Mouse (Mus musculus) limb, embryonic 11.5 days (tissue): ENCODE data around the gene Cacna2d1. TPM values are rescaled to one million over a fixed set of nuclear protein-coding genes. Genes with fewer than 3 reads are reported as not detected.

Source experiments
- ATAC-seq: fragments of 200-750 bp; cut with Nextera tagmentation; 2 replicates; pipeline ENCODE4 v1.8.0; 2017; ENCODE audit warnings: low read depth; ENCODE audit not compliant: insufficient number of reproducible peaks, low FRiP score, low TSS enrichment
- DNase-seq: peaks from one replicate; pipeline ENCODE4 v3.0.0-alpha.2; 2015; ENCODE audit warnings: low spot score
- H3K27ac ChIP-seq: fragments of 300-500 bp; sonication (generic); replicated peaks from 2 replicates; pipeline ENCODE4 v1.5.1; 2014; ENCODE audit warnings: low read depth, mild to moderate bottlenecking, low read length
- H3K27me3 ChIP-seq: fragments of 300-500 bp; sonication (generic); 2 replicates; pipeline ENCODE4 v1.6.1; 2014; ENCODE audit warnings: mild to moderate bottlenecking, low read length, mixed read lengths; ENCODE audit not compliant: control insufficient read depth, insufficient read depth
- H3K36me3 ChIP-seq: fragments of 300-500 bp; sonication (generic); 2 replicates; pipeline ENCODE4 v1.6.1; 2014; ENCODE audit warnings: mild to moderate bottlenecking, low read length, moderate library complexity, mixed read lengths; ENCODE audit not compliant: control insufficient read depth, insufficient read depth
- H3K4me1 ChIP-seq: fragments of 300-500 bp; sonication (generic); 2 replicates; pipeline ENCODE4 v1.6.1; 2014; ENCODE audit warnings: low read length, mixed read lengths; ENCODE audit not compliant: control insufficient read depth, insufficient read depth
- H3K4me2 ChIP-seq: fragments of 300-500 bp; sonication (generic); 2 replicates; pipeline ENCODE4 v1.6.1; 2014; ENCODE audit warnings: low read depth, mild to moderate bottlenecking, moderate library complexity; ENCODE audit not compliant: severe bottlenecking
- H3K4me3 ChIP-seq: fragments of 300-500 bp; sonication (generic); 2 replicates; pipeline ENCODE4 v1.5.1; 2014; ENCODE audit warnings: low read depth, low read length
- H3K9ac ChIP-seq: fragments of 300-500 bp; sonication (generic); 2 replicates; pipeline ENCODE4 v1.6.1; 2014; ENCODE audit warnings: mild to moderate bottlenecking, low read length
- H3K9me3 ChIP-seq: fragments of 300-500 bp; sonication (generic); 2 replicates; pipeline ENCODE4 v1.6.1; 2016; ENCODE audit warnings: low read length; ENCODE audit not compliant: control insufficient read depth
- WGBS: fragments of 180-500 bp; shearing (Covaris S2); extraction: QIAGEN DNeasy Blood & Tissue Kit; methylation state at CpG from one replicate; pipeline ENCODE4 v1.1.7; 2014; 5-methylcytosine and 5-hydroxymethylcytosine counted together
- polyA plus RNA-seq: library from polyadenylated mRNA; unstranded; fragments of >200 nt; fragmentation: Nextera tagmentation; extraction: Ambion mirVana; gene quantifications from 2 replicates; pipeline ENCODE4 v1.2.1, GENCODE M21; 2014

Gene Cacna2d1
- polyA plus RNA-seq, 1 experiment from 2014 or later: 9.5 TPM

DNA sequence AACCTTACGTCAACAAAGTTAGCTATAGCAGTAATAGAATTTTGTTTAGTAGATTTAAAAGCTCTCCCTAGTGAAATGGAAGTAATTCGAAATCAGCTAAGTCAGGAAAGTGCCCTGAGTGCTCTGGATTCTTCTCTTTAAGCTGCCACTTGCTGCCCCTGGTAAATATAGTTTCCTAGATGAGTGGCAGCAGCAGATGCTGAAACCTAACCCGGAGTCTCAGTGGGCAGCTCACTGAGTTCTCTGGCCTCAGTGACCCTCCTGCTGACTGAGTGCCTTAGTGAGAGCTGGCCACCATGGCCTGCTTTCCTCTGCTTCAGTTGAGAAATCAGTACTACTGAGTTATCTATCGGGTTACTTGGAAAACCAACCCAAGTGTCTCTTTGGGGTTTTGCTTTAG is 37.3 kb downstream of the Cacna2d1 start:
- no peaks in the 10 kb centered on the region for H3K36me3 ChIP-seq
- no peaks in the 10 kb centered on the region for H3K27me3 ChIP-seq
- H3K9ac ChIP-seq: no peak overlapping the region
- H3K4me2 ChIP-seq: no peak overlapping the region
- ATAC-seq: peak; percentile 44; the same call in 1 of the 2 replicates
- no peak overlapping the region for H3K4me3 ChIP-seq
- no peaks in the 10 kb centered on the region for H3K4me1 ChIP-seq
- H3K9me3 ChIP-seq: no peaks in the 10 kb centered on the region
- 84% methylated on average over 4 of the region's 4 CpGs for WGBS
- DNase-seq: no peak
- H3K27ac ChIP-seq: no peak overlapping the region

DNA sequence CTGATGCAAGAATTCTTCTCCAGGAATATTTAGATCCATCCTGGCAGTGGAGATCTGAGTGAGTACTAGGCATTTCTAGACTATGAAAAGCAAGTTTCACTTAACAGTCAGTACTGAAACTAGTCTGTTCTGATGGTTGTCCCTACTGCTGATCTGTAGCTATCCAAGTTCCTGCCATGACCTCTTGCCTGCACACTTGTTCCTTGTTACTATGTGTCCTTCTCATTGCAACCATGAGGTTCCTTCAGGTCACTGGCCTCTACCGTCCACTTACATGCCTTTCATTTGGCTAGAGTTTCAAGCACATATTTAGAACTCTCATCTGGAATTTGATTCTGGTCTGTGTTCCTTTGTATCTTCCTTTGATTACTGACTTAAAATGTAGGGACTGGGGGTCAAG is 37.9 kb downstream of the Cacna2d1 start:
- H3K27me3 ChIP-seq: no peaks in the 10 kb centered on the region
- H3K4me2 ChIP-seq: no peak overlapping the region
- no peak overlapping the region for H3K27ac ChIP-seq
- H3K9ac ChIP-seq: no peak overlapping the region
- 77% methylated on average over 1 of the region's 1 CpGs for WGBS
- H3K9me3 ChIP-seq: no peaks in the 10 kb centered on the region
- DNase-seq (no peak), ATAC-seq (no peak)
- H3K4me1 ChIP-seq: no peaks in the 10 kb centered on the region
- no peaks in the 10 kb centered on the region for H3K36me3 ChIP-seq
- no peak overlapping the region for H3K4me3 ChIP-seq

DNA sequence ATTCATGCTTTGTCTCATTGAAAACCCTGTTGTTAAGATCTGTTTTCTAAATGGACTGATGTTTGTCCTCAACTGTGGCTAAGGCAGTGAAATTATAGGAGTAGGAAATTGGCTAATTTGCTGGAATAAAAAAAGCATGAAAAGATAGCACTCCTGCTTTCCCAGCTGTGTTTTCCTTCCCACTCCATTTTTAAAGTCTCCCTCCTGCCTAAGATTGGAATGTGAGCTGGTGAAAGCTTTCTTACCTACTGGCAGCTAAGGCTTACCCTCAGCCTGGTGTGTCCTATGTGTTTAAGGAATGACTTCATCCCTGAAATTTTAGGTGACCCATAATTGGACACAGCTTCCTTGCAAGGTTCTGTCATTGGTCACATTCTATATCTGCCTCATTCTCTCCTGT is 40.2 kb downstream of the Cacna2d1 start:
- Histone ChIP-seq H3K4me1 (no peaks in the 10 kb centered on the region), H3K4me2 (no peak overlapping the region), H3K27ac (no peak overlapping the region), H3K36me3 (no peaks in the 10 kb centered on the region), H3K9me3 (no peaks in the 10 kb centered on the region), H3K4me3 (no peak overlapping the region), H3K9ac (no peak overlapping the region), H3K27me3 (no peaks in the 10 kb centered on the region)
- no peak for ATAC-seq
- DNase-seq: no peak

DNA sequence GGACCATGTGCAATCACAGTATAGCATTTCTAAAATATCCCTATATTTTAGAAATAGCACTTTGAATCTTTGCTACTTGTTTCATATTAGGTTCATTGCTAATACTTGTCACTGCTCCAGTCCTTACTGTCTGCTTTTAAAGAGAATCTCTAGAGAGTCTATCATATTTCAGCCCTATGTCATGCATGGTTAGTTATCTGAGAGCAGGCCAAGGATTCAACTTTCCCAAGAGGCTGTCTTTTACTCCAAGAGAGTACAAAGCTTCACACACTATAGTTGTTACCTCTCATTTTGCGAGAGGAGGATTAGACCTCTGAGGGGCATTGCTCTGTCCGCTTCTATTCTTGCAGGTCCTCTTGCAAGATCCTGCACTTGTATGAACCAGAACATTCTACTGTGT is 44.7 kb downstream of the Cacna2d1 start:
- no peak for DNase-seq
- no peak for ATAC-seq
- Histone ChIP-seq H3K4me2 (no peak overlapping the region), H3K4me1 (peaks cover 5% of the 10 kb centered on the region; the same call in 1 of the 2 replicates), H3K4me3 (no peak overlapping the region), H3K27ac (no peak overlapping the region), H3K9me3 (no peaks in the 10 kb centered on the region), H3K9ac (no peak overlapping the region), H3K36me3 (no peaks in the 10 kb centered on the region), H3K27me3 (no peaks in the 10 kb centered on the region)
- 90% methylated on average over 2 of the region's 2 CpGs for WGBS

DNA sequence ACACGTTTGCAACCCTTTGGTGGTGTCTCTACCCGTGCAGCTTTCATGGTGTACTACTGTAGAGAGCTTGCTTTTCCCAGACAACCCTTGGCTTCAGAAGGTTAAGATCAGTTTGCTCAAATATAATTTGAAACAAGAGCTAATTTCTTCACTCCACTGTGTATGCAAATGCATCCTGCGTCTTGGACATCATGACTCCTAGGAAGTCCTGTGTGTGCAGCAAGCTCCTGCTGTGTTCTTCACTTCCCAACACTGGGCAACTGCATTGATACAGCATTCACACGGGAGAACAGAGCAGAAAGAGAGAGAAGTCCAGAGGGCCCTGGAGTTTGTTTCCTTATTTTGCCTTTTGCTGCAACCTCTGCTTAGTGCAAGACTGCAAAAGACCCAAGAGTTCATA is 48.1 kb downstream of the Cacna2d1 start:
- H3K4me1 ChIP-seq: peaks cover 5% of the 10 kb centered on the region; the same call in 1 of the 2 replicates
- no peak overlapping the region for H3K4me2 ChIP-seq
- no peaks in the 10 kb centered on the region for H3K27me3 ChIP-seq
- WGBS: 52% methylated on average over 4 of the region's 4 CpGs
- no peak overlapping the region for H3K27ac ChIP-seq
- ATAC-seq (no peak), DNase-seq (no peak)
- H3K9ac ChIP-seq: no peak overlapping the region
- no peaks in the 10 kb centered on the region for H3K9me3 ChIP-seq
- no peak overlapping the region for H3K4me3 ChIP-seq
- H3K36me3 ChIP-seq: no peaks in the 10 kb centered on the region

DNA sequence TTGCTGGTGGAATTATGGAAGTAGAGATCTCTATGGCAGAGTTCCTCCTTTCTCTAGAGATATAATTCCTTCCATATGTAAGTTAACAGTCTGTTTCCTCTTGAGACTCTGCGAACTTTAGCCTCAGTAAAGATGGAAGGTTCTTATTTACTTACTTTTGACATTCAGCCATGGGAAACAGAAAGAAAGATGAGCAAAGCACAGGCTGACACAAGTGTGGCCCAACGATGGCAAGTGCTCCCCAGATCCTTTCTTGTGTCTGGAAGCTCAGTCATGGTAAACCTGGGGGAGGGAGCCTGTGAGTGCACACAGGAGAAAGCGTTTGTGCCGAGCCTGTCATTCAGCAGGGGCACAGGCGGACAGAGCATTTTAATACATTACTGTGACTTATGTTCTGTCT is 48.9 kb downstream of the Cacna2d1 start:
- 15% methylated on average over 5 of the region's 5 CpGs for WGBS
- H3K27ac ChIP-seq: no peak overlapping the region
- no peak overlapping the region for H3K4me3 ChIP-seq
- peaks cover 5% of the 10 kb centered on the region; the same call in 1 of the 2 replicates for H3K4me1 ChIP-seq
- no peaks in the 10 kb centered on the region for H3K36me3 ChIP-seq
- H3K9ac ChIP-seq: no peak overlapping the region
- ATAC-seq (no peak), DNase-seq (peak; percentile 31)
- H3K9me3 ChIP-seq: no peaks in the 10 kb centered on the region
- H3K27me3 ChIP-seq: no peaks in the 10 kb centered on the region
- no peak overlapping the region for H3K4me2 ChIP-seq

DNA sequence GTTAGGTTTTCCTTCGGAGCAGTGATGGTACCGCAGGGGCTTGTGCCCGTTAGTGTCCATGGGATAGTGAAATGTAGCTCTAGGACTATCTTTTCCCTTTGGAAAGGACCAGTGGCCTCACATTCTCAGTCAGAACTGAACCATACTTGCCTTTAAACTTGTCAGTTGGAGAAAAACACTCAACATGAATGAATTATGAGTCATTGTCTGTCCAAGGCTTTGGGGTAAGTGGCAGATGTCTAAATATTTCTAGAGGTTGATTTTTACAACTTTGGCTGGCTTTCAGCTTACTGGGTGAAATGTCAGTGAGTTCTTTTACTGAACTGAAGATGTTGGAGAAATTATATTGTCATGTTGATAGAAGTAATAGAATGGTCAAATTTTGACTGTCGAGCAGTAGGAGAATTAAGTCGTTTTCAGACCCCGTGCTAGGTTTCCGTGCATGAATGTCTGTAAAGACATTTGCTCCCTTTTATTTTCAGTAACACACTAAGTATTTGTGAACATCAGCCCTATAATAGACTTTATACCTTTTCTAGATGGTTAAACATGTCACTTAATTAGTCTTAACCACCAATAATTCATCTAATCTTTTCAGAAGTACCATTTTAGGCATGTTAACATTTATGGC is 50.9 kb downstream of the Cacna2d1 start:
- Histone ChIP-seq H3K4me3 (no peak overlapping the region), H3K27ac (no peak overlapping the region), H3K9me3 (no peaks in the 10 kb centered on the region), H3K4me2 (no peak overlapping the region), H3K9ac (no peak overlapping the region), H3K4me1 (peaks cover 5% of the 10 kb centered on the region; the same call in 1 of the 2 replicates), H3K36me3 (no peaks in the 10 kb centered on the region), H3K27me3 (no peaks in the 10 kb centered on the region)
- 88% methylated on average over 7 of the region's 7 CpGs for WGBS
- DNase-seq (no peak), ATAC-seq (no peak)

DNA sequence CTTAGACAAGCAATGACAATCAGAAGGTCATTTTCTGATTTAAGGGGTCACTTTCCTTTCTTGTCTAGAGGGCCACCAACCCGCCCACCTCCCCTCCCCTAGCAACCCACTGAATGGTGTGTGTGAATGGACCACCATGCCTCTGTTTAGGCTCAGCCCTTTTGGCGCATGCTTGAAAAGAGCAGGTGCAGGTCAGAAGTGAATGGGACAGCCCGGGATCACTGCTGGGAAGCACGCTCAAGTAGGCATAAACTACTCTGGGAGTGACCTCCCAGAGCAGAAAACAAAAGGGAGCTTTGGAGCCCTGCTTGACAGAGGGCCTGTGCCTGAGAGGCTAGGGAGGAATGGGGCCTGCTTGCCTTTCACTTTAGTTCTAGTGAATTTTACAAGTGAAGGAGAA is 51.4 kb downstream of the Cacna2d1 start:
- Histone ChIP-seq H3K36me3 (no peaks in the 10 kb centered on the region), H3K27me3 (no peaks in the 10 kb centered on the region), H3K4me2 (no peak overlapping the region), H3K4me1 (peaks cover 5% of the 10 kb centered on the region; the same call in 1 of the 2 replicates), H3K9ac (no peak overlapping the region), H3K4me3 (no peak overlapping the region), H3K9me3 (no peaks in the 10 kb centered on the region), H3K27ac (no peak overlapping the region)
- DNase-seq (no peak), ATAC-seq (no peak)
- WGBS: 47% methylated on average over 4 of the region's 4 CpGs
